Comparison of ENCODE assay signal across 8 mouse cellular contexts in the genomic region with DNA sequence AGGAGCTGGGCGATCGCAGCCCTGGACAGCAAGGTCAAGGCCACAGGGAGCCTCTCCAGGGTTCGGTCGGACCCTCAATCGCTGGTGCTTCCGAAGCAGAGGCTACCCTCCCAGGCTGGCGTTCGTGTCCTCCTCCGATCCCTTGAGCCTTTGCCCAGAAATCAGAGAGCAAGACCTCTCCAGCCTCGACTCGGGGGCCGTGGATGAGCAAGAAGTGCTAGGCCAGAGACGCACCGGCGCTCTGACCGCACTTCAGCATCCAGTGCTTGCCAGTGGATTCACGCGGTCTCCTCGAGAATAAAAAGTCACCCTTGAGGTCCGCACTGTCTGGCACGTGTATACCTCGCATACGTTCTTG. TPM values are rescaled to one million over a fixed set of nuclear protein-coding genes. Genes with fewer than 3 reads are reported as not detected.
DNase-seq lines count a peak whose midpoint lies in the region; ATAC-seq lines count a peak whose summit lies in the region.

No protein-coding gene starts in this region.

- peak; percentile 12 to 16 for DNase-seq in cerebellum, adult 18-20 months
- no peak for DNase-seq in cerebellum, adult 9-10 months
- DNase-seq in 416B (ENCODE audit: low read depth): peak; percentile 29
- peak; percentile 17 for DNase-seq in embryo, embryonic 11 days
- peak; percentile 91 for DNase-seq in midbrain, embryonic 11.5 days (ENCODE audit: low spot score, missing footprints)
- no peak for DNase-seq in right cerebral cortex, postnatal 4 days
- no peak for DNase-seq in frontal cortex, postnatal 25 days (ENCODE audit: low spot score in 2 of 2)

- peak overlapping the region; percentile 99 for H3K4me2 ChIP-seq in hindbrain, embryonic 16.5 days (ENCODE audit: low read length)
- H3K4me2 ChIP-seq in midbrain, embryonic 11.5 days: peak overlapping the region; percentile 98

- no peaks in the 10 kb centered on the region for H3K27me3 ChIP-seq in hindbrain, embryonic 16.5 days (replicated peaks; ENCODE audit: control insufficient read depth, insufficient read depth, low read length)
- no peaks in the 10 kb centered on the region for H3K27me3 ChIP-seq in midbrain, embryonic 11.5 days (ENCODE audit: control insufficient read depth, insufficient read depth, low read length)

- no peak overlapping the region; the same call in 1 of the 2 replicates for H3K27ac ChIP-seq in hindbrain, embryonic 16.5 days (ENCODE audit: low read depth, low read length)
- H3K27ac ChIP-seq in midbrain, embryonic 11.5 days (ENCODE audit: low read depth, low read length): no peak overlapping the region

- no peaks in the 10 kb centered on the region for H3K36me3 ChIP-seq in hindbrain, embryonic 16.5 days (ENCODE audit: control insufficient read depth, insufficient read depth, low read length)
- no peaks in the 10 kb centered on the region for H3K36me3 ChIP-seq in midbrain, embryonic 11.5 days (ENCODE audit: control insufficient read depth, insufficient read depth, low read length)

- no peaks in the 10 kb centered on the region for H3K9me3 ChIP-seq in hindbrain, embryonic 16.5 days (ENCODE audit: control insufficient read depth, low read length)
- H3K9me3 ChIP-seq in midbrain, embryonic 11.5 days (ENCODE audit: control insufficient read depth, low read length): no peaks in the 10 kb centered on the region

- H3K9ac ChIP-seq in hindbrain, embryonic 16.5 days (ENCODE audit: low read depth, low read length): peak overlapping the region; percentile 90
- H3K9ac ChIP-seq in midbrain, embryonic 11.5 days (ENCODE audit: low read length): peak overlapping the region; percentile 86

- peaks cover 15% of the 10 kb centered on the region for H3K4me1 ChIP-seq in hindbrain, embryonic 16.5 days (ENCODE audit: control insufficient read depth, insufficient read depth, low read depth, low read length)
- peaks cover 7% of the 10 kb centered on the region; the same call in 1 of the 2 replicates for H3K4me1 ChIP-seq in midbrain, embryonic 11.5 days (ENCODE audit: control insufficient read depth, insufficient read depth, low read length)

- H3K4me3 ChIP-seq in hindbrain, embryonic 16.5 days (ENCODE audit: low read length): peak overlapping the region; percentile 99
- peak overlapping the region; percentile 100 for H3K4me3 ChIP-seq in midbrain, embryonic 11.5 days (ENCODE audit: low read depth, low read length)

- WGBS in hindbrain, embryonic 16.5 days: 2% methylated on average over 23 of the region's 23 CpGs
- WGBS in midbrain, embryonic 11.5 days: 2% methylated on average over 23 of the region's 23 CpGs

- no peak for ATAC-seq in hindbrain, embryonic 16.5 days
- ATAC-seq in midbrain, embryonic 11.5 days (ENCODE audit: low FRiP score): 0 out of 2 replicates have a peak, but pooled peaks have one; percentile 3

RNA-seq across cellular contexts. Expression of a gene that starts 0.7 kb away (rescaled TPM):
- 78.4 and 86.9 TPM in 2 replicates for polyA plus RNA-seq in hindbrain, embryonic 16.5 days (2015; fragmentation: Nextera tagmentation; extraction: Ambion mirVana)
- polyA plus RNA-seq in midbrain, embryonic 11.5 days (2014; fragmentation: Nextera tagmentation; extraction: Ambion mirVana): 79.3 and 86.8 TPM in 2 replicates

RNA-seq across cellular contexts. Expression of a gene that starts 54.6 kb away (rescaled TPM):
- 35.4 and 35.7 TPM in 2 replicates for polyA plus RNA-seq in hindbrain, embryonic 16.5 days (2015; fragmentation: Nextera tagmentation; extraction: Ambion mirVana)
- polyA plus RNA-seq in midbrain, embryonic 11.5 days (2014; fragmentation: Nextera tagmentation; extraction: Ambion mirVana): 21.9 and 24.6 TPM in 2 replicates

Comparison
In these comparisons a context has a peak if more than half of its experiments do, and no peak if none do; other contexts are left out.
1. DNase-seq: peak in cerebellum, adult 18-20 months (2 of 2), 416B (single experiment), embryo, embryonic 11 days (single experiment) and midbrain, embryonic 11.5 days (single experiment); none in cerebellum, adult 9-10 months (single experiment), right cerebral cortex, postnatal 4 days (single experiment) and frontal cortex, postnatal 25 days (0 of 2).